Mouse (Mus musculus): Measurements from ENCODE around the gene Pms1.
A peak's percentile ranks its signal among the peaks of the same experiment; 100 is the strongest.
"Not testable (repeated sequence)": the region's sequence is repeated elsewhere in the genome, so short reads cannot be mapped to it uniquely, and the experiment has no call there.

Gene Pms1

DNA sequence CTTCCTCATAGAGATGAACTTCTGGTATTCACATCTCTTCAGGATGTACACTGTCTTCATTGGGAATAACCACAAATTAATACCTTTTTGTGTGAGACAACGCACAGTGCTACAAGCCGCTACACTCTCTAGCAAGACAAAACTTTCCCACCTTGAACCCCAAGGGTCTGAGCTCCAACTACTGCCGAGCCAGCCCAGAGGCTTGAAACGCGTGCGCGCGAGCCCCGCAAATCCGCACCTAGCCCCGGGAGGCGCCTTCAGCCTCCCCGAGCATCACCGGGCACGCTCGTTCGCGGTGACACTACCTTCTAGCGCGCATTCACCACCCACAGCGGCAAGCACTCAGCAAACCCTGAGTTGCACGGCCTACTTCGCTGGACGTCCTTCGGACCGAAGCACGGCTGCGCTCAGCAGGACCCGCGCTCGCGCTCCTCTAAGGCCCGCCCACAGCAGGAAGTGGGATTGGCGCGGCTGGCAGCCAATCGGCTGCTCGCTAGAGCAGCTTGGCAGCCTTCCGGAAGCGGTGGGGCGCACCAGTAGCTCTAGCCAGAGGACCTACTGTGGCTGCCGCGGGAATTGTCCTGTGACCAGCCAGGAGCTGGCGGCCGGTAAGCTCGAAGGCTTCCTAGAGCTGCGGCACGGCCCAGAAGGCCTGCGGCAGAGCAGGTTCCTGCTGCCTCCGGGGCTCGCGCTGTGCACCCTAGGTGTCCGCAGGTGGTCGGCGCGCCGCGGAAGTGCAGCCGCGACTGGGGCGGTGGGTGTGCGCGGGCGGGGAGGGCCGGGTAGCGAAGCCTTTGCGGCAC is at the start of gene Pms1, which contains the start of the genes Ormdl1 and Gm28778:
Gene Pms1, minus strand, starts transcription at position 438 of the 803 bp plus-strand sequence.
Gene Ormdl1, plus strand, starts transcription at position 515 of the 803 bp plus-strand sequence.
Gene Gm28778, plus strand, starts transcription at position 531 of the 803 bp plus-strand sequence.
- DNase-seq (ENCODE audit: low spot score): peak; percentile 89

- no peak for DNase-seq (ENCODE audit: low spot score)
Measured at GRCm38 (mm10) chr1:53341071-53341470, 44.3 kb upstream of the Pms1 start.

- DNase-seq (ENCODE audit: low spot score): not testable (repeated sequence)
Measured at GRCm38 (mm10) chr1:53337403-53337802, 40.6 kb upstream of the Pms1 start.

GRCm38 (mm10) chr1:53335465-53335864 is 38.6 kb upstream of the Pms1 start:
- no peak for DNase-seq (ENCODE audit: low spot score)

DNA sequence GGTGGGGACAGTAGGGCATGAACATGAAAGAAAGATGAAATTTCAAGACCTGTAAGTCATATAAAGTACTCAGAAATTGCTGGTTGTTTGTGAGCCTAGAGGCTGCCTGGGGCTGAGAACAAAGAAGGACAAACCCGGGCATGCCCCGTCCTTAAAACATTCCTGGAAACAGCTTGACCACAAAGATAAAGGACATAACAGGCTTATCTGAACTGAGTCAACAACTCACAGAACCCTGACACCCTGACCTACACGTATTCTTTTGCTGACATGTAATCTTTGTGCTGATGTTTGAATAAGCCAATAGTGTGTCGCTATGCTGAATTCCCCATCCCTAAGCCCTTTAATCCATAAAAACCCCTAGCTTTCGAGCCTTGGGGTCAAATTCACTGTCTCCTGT is 36.7 kb upstream of the Pms1 start:
- not testable (repeated sequence) for DNase-seq (ENCODE audit: low spot score)

GRCm38 (mm10) chr1:53324827-53325494 is 28.1 kb upstream of the Pms1 start:
- no peak for DNase-seq (ENCODE audit: low spot score)

DNA sequence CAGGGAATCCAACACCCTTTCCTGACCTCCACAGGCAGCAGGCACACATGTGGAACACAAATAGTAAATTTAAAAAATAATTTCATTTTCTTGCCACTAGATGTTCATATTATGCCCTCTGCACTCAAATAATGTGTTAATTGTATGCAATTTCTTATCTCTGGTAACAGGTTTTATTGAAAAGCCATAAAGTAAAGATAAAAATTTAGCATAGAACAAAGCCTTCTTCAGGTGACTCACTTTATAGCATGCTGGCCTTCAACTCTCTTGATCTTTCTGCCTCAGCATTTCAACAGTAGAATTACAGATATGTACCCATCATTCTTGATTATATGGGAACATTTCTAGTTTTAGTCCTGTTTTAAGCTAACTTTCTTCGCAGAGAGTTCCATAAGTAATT is 27.5 kb upstream of the Pms1 start:
- no peak for DNase-seq (ENCODE audit: low spot score)

DNA sequence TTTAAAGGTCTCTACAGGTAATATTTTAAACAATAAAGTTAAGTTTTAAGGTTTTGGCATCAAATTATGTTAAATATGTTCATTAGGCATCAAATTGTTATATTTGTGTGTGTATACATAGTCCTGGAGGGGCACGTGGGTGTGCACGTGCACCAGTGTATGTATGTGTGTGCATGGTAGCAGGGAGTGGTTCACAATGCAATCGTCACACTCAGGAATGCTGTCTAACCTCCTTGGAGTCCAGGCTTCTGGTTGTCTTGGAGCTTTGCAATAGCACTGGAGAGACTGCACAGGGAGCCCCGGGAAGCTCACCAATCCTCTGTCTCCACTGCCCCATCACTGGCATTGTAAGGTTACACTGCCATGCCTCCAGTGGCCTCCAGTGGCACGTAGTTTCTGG is 26.4 kb upstream of the Pms1 start:
- no peak for DNase-seq (ENCODE audit: low spot score)

DNA sequence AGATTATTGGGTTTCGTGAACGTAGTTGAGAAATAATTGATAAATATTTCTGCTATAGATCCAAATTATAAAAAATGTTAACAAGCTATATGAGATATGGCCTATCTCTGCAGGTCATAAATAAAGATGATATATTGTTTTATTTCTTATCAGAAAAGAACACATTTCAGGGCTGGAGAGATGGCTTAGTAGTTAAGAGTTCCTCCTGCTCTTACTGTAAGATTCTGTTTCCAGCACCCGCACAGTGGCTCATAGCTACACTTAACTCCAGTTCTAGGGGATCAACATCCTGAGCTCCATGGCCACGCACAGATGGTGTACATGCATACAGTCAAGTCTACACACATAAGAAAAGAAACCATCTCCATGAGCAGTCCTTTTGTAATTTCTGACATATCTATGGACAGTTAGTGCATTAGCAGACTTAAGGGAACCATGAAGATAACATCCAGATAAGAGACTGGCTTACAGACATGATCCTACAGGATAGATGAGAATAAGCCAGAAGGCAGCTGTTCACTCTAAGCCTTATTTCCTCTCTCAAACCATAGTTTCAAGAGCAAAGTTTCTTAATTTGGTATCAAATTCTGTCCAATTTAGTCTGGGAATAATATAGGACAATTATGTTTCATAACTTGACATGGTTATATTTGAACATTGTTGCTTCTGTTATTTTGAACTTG is 25.0 kb upstream of the Pms1 start:
- no peak for DNase-seq (ENCODE audit: low spot score)

- DNase-seq (ENCODE audit: low spot score): peak; percentile 81
Measured at GRCm38 (mm10) chr1:53312989-53313967, 16.5 kb upstream of the Pms1 start, which contains the start of gene Osgepl1. TSS of gene Osgepl1 (plus strand) at chr1:53313624.

- no peak for DNase-seq (ENCODE audit: low spot score)
Measured at GRCm38 (mm10) chr1:53300506-53300905, 3.7 kb upstream of the Pms1 start.

- no peak for DNase-seq (ENCODE audit: low spot score)
Measured at GRCm38 (mm10) chr1:53291197-53291596, 5.6 kb downstream of the Pms1 start.

DNA sequence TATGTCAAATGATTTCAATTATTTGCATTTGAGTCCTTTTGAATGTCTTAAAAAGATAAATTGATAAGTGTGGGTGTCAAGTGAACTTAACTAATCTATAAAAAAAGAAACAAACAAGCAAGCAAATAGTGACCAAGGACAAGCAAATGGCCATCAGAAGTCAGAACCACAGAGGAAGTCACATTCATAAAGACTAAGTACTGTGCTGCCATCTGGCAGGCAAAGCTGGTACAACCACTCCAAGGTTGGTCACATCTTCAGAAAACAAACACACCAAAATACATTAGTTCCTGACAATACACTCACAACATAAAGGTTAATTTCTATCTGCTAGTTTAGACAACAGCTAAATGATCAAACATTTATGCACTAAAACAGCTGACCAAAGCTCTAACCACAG is 24.2 kb downstream of the Pms1 start:
- no peak for DNase-seq (ENCODE audit: low spot score)

DNA sequence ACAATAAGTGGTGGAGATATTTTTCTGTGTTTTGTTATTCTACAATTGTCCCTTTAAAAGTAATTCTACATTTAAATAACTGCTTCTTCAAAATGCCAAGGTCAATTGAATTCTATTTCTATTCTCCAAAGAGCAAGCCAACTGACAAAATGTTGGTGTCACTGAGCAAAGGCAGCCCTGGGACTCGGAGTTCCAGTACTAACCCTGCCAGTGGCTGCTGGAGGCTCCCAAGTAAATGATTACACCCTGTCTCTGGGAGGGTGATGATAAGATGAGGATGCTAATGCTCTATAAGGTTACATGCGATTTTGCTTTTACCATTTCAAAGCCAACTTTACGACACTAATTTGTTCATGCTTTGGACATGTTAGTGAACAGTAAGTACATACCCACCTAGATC is 26.9 kb downstream of the Pms1 start:
- no peak for DNase-seq (ENCODE audit: low spot score)

DNA sequence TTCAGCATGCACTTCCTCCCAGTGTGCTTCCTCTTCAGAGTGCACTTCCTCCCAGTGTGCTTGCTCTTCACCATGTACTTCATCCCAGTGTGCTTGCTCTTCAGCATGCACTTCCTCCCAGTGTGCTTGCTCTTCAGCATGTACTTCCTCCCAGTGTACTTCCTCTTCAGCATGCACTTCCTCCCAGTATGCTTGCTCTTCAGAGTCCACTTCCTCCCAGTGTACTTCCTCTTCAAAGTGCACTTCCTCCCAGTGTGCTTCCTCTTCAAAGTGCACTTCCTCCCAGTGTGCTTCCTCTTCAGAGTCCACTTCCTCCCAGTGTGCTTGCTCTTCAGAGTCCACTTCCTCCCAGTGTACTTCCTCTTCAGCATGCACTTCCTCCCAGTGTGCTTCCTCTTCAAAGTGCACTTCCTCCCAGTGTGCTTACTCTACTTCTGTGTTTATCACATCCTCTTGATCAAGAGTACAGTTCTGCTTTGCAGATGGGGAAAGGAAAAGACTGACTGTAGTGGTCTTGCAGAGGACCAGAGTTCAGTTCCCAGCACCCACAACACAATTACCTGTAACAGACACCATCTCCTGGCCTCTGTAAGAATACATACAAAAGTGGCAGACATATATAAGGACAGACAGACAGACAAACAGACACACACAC is 31.7 kb downstream of the Pms1 start:
- DNase-seq (ENCODE audit: low spot score): not testable (repeated sequence)

- DNase-seq (ENCODE audit: low spot score): no peak
Measured at GRCm38 (mm10) chr1:53226063-53226462, 70.8 kb downstream of the Pms1 start.

DNA sequence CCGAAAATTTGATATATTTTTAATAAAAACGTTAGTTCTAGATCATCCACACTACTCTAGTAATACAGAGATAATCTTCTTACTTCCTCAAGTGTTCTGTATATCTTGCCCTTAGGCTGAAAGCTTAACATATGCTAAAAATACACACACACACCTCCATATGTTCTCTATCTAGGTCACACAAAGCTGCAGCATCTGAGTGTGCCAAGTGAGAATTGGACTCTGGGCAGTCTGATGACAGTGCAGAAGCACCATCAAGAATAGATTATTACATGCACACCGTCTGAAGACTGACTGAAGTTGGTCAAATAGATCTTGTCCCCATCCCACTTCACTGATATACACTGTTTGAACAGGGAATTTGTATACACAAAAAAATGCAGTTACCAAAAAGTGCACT is 71.2 kb downstream of the Pms1 start:
- DNase-seq (ENCODE audit: low spot score): no peak

DNA sequence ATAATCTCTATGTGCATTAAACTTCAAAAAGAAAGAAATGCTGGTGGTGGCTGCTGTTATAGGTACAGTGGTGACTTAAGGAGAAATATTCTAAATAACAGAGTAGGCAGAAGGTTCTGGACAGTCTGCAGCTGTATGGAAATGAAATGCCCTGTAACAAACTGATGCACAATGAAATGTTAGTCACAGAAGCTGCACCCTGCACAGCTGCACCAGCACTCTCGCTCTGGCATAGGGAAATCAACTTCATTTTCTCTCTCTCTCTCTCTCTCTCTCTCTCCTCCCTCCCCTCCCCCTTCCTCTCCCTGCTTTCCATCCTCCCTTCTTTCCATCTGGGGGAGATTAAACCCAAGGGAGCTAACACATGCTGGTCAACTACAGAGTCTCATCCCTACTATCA is 72.0 kb downstream of the Pms1 start:
- no peak for DNase-seq (ENCODE audit: low spot score)

- DNase-seq (ENCODE audit: low spot score): no peak
Measured at GRCm38 (mm10) chr1:53210136-53210535, 86.7 kb downstream of the Pms1 start.

DNA sequence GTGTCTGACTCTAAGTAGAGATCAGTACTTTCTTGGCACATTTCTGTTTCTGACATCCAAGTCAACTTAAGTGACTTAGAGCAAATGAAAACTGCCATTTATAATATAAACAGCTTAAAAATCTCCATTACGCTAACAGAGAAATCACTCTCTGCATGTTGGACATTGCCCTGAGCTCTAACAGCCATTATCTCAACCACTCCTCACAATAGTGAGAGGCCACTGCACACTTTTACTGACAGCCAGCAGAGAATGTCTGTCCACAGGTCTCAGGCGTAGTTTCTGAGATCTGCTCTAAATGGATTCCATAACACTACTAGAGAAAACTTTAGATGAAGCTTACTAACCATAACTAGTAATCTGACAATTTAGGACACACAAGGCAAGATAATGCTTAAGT is 92.9 kb downstream of the Pms1 start:
- DNase-seq (ENCODE audit: low spot score): no peak

DNA sequence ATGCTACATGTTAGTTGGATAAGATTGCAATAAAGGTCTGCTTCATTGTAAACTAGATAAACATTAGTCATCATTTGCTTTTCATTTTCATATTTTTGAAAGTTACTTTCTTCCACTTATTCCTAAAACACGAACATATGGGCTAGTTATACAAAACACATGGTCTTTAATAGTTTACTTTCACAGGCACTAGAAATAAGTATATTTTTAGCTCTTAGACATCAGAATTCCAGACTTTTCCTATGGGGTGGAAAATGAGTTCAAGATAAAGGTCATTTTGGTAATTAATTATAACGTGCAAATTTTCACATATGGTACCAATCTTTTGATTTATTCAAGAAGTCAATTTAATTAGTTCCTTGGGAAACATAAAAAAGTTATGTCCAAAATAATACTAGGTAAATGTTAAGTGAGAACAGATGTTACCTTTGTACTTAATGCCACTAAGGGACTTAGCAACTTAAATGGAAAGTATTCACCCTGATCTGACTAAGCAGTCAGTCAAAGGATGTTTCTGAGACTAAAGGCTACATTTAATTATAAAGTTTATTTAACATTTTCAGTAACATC is 95.1 kb downstream of the Pms1 start:
- DNase-seq (ENCODE audit: low spot score): no peak

Measured in T-cell, adult 2 months (primary cell).